Mouse (Mus musculus): ENCODE results near the gene Klf12.
"Not testable (repeated sequence)": the region's sequence is repeated elsewhere in the genome, so short reads cannot be mapped to it uniquely, and the experiment has no call there.

Klf12 gene

GRCm38 (mm10) chr14:99894708-99895383 is 389.6 kb downstream of the Klf12 start:
- peak; percentile 55 to 88 for DNase-seq (ENCODE audit: inconsistent age in 2 of 2, low spot score in 1 of 2)

GRCm38 (mm10) chr14:99894062-99894461 is 390.4 kb downstream of the Klf12 start:
- DNase-seq (ENCODE audit: inconsistent age in 2 of 2, low spot score in 1 of 2) = no peak

GRCm38 (mm10) chr14:99886503-99886902 is 398.0 kb downstream of the Klf12 start:
- no peak for DNase-seq (ENCODE audit: inconsistent age in 2 of 2, low spot score in 1 of 2)

GRCm38 (mm10) chr14:99885562-99885961 is 398.9 kb downstream of the Klf12 start:
- DNase-seq (ENCODE audit: inconsistent age in 2 of 2, low spot score in 1 of 2) = no peak

GRCm38 (mm10) chr14:99885128-99885527 is 399.4 kb downstream of the Klf12 start:
- no peak for DNase-seq (ENCODE audit: inconsistent age in 2 of 2, low spot score in 1 of 2)

GRCm38 (mm10) chr14:99876791-99877578 is 407.5 kb downstream of the Klf12 start:
- DNase-seq (ENCODE audit: inconsistent age in 2 of 2, low spot score in 1 of 2) = no peak

GRCm38 (mm10) chr14:99873725-99874124 is 410.8 kb downstream of the Klf12 start:
- DNase-seq (ENCODE audit: inconsistent age in 2 of 2, low spot score in 1 of 2) = no peak

- DNase-seq (ENCODE audit: inconsistent age in 2 of 2, low spot score in 1 of 2) = peak in 1 of 2 experiments; percentile 52
Observed at GRCm38 (mm10) chr14:99856158-99857011, 428.1 kb downstream of the Klf12 start.

- DNase-seq (ENCODE audit: inconsistent age in 2 of 2, low spot score in 1 of 2) = not testable (repeated sequence)
Observed at GRCm38 (mm10) chr14:99854467-99854807, 430.0 kb downstream of the Klf12 start.

- peak in 1 of 2 experiments; percentile 55 for DNase-seq (ENCODE audit: inconsistent age in 2 of 2, low spot score in 1 of 2)
Observed at GRCm38 (mm10) chr14:99853769-99854466, 430.6 kb downstream of the Klf12 start.

- no peak for DNase-seq (ENCODE audit: inconsistent age in 2 of 2, low spot score in 1 of 2)
Observed at GRCm38 (mm10) chr14:99850350-99850749, 434.1 kb downstream of the Klf12 start.

GRCm38 (mm10) chr14:99847502-99847901 is 437.0 kb downstream of the Klf12 start:
- DNase-seq (ENCODE audit: inconsistent age in 2 of 2, low spot score in 1 of 2) = no peak

- DNase-seq (ENCODE audit: inconsistent age in 2 of 2, low spot score in 1 of 2) = no peak
Observed at GRCm38 (mm10) chr14:99826713-99827112, 457.8 kb downstream of the Klf12 start.
